Mouse (Mus musculus) liver, embryonic 16.5 days (tissue): ENCODE measurements around the gene Sun3. TPM values are rescaled to one million over a fixed set of nuclear protein-coding genes. Genes with fewer than 3 reads are reported as not detected.

ENCODE experiments used
- ATAC-seq: fragments of 200-750 bp; cut with Nextera tagmentation; 2 replicates; pipeline ENCODE4 v1.8.0; 2017; ENCODE audit warnings: low read depth, mild to moderate bottlenecking, moderate number of reproducible peaks, moderate library complexity
- H3K27ac ChIP-seq: fragments of 300-500 bp; sonication (generic); 2 replicates; pipeline ENCODE4 v1.5.1; 2014; ENCODE audit warnings: mild to moderate bottlenecking, low read length
- H3K27me3 ChIP-seq: fragments of 300-500 bp; sonication (generic); 2 replicates; pipeline ENCODE4 v1.6.1; 2014; ENCODE audit warnings: low read depth, low read length, mixed read lengths; ENCODE audit not compliant: control insufficient read depth, insufficient read depth
- H3K36me3 ChIP-seq: fragments of 300-500 bp; sonication (generic); 2 replicates; pipeline ENCODE4 v1.6.1; 2014; ENCODE audit warnings: mild to moderate bottlenecking; ENCODE audit not compliant: control insufficient read depth, insufficient read depth
- H3K4me1 ChIP-seq: fragments of 300-500 bp; sonication (generic); 2 replicates; pipeline ENCODE4 v1.6.1; 2014; ENCODE audit warnings: low read depth, low read length, mixed read lengths; ENCODE audit not compliant: control insufficient read depth
- H3K4me2 ChIP-seq: fragments of 300-500 bp; sonication (generic); 2 replicates; pipeline ENCODE4 v1.6.1; 2014; ENCODE audit warnings: low read depth, low read length, mixed read lengths
- H3K4me3 ChIP-seq: fragments of 300-500 bp; sonication (generic); 2 replicates; pipeline ENCODE4 v1.5.1; 2014; ENCODE audit warnings: low read depth, mild to moderate bottlenecking, low read length
- H3K9ac ChIP-seq: fragments of 300-500 bp; sonication (generic); 2 replicates; pipeline ENCODE4 v1.6.1; 2014; ENCODE audit warnings: low read depth, low read length
- H3K9me3 ChIP-seq: fragments of 300-500 bp; sonication (generic); replicated peaks from 2 replicates; pipeline ENCODE4 v1.6.1; 2016; ENCODE audit warnings: low read length; ENCODE audit not compliant: control insufficient read depth
- WGBS: fragments of 180-500 bp; shearing (Covaris S2); extraction: QIAGEN DNeasy Blood & Tissue Kit; methylation state at CpG from one replicate; pipeline ENCODE4 v1.1.7; 2014; ENCODE audit not compliant: insufficient replicate concordance; 5-methylcytosine and 5-hydroxymethylcytosine counted together
- polyA plus RNA-seq: library from polyadenylated mRNA; unstranded; fragments of >200 nt; fragmentation: Nextera tagmentation; extraction: Ambion mirVana; gene quantifications from 2 replicates; pipeline ENCODE4 v1.2.1, GENCODE M21; 2015

Sun3 gene
- polyA plus RNA-seq, 1 experiment from 2014 or later = not detected

GRCm38 (mm10) chr11:8970509-8970908 is 78.3 kb downstream of the Sun3 start:
- no peak overlapping the region for H3K9ac ChIP-seq
- no peaks in the 10 kb centered on the region for H3K9me3 ChIP-seq
- peak; percentile 86 for ATAC-seq
- H3K4me2 ChIP-seq = peak overlapping the region; percentile 19
- H3K36me3 ChIP-seq = no peaks in the 10 kb centered on the region
- H3K27ac ChIP-seq = 0 out of 2 replicates have a peak overlapping the region, but pooled peaks have one; percentile 53
- WGBS = 21% methylated on average over 9 of the region's 9 CpGs
- no peaks in the 10 kb centered on the region for H3K27me3 ChIP-seq
- peaks cover 13% of the 10 kb centered on the region for H3K4me1 ChIP-seq
- no peak overlapping the region for H3K4me3 ChIP-seq

DNA sequence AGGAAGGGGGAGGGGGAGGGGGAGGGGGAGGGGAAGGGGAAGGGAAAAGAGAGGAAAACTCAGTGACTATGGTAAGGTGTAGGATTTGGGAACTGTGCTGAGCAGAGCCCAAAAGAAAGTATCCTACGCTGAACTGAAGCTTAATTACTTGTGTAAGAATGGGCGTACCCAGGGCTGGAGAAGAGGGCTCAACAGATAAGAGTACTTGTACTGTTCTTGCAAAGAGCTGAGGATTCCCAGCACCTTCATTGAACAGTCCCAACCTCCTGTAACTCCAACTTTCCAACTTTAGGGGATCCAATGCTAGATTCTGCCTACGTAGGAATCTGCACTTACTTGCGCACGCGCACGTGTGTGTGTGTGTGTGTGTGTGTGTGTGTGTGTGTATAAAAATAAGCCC is 80.7 kb downstream of the Sun3 start:
- no peak overlapping the region for H3K9ac ChIP-seq
- peaks cover 13% of the 10 kb centered on the region for H3K4me1 ChIP-seq
- H3K27ac ChIP-seq = no peak overlapping the region
- H3K9me3 ChIP-seq = no peaks in the 10 kb centered on the region
- ATAC-seq = peak; percentile 58; the same call in 1 of the 2 replicates
- no peak overlapping the region for H3K4me3 ChIP-seq
- H3K4me2 ChIP-seq = no peak overlapping the region
- H3K27me3 ChIP-seq = no peaks in the 10 kb centered on the region
- 73% methylated on average over 7 of the region's 7 CpGs for whole genome bisulfite sequencing
- H3K36me3 ChIP-seq = no peaks in the 10 kb centered on the region

Other genes starting within 250 kb of the Sun3 start
- gene Pkd1l1, start 75.7 kb downstream of the Sun3 start, polyA plus RNA-seq = 0.07 and 0.09 TPM in 2 replicates
- gene Hus1, start 37.8 kb downstream of the Sun3 start, polyA plus RNA-seq = 6.2 and 6.6 TPM in 2 replicates
- 0.06 TPM in 1 of 2 replicates, not detected in the other for gene Gm11992, start 397 bp downstream of the Sun3 start, polyA plus RNA-seq
- gene Upp1, start 69.1 kb upstream of the Sun3 start, polyA plus RNA-seq = 1.3 TPM in 2 replicates
- gene Abca13, start 143.0 kb upstream of the Sun3 start, polyA plus RNA-seq = 0.28 and 0.30 TPM in 2 replicates